Mouse (Mus musculus) forebrain, embryonic 11.5 days (tissue): ENCODE results near the gene Meltf. TPM values are rescaled to one million over a fixed set of nuclear protein-coding genes. Genes with fewer than 3 reads are reported as not detected.

Source experiments
- ATAC-seq: fragments of 200-750 bp; cut with Nextera tagmentation; replicated peaks from 2 replicates; pipeline ENCODE4 v1.8.0; 2017; ENCODE audit warnings: moderate TSS enrichment; ENCODE audit not compliant: low FRiP score
- DNase-seq: peaks from one replicate; pipeline ENCODE4 v3.0.0-alpha.2; 2017; ENCODE audit warnings: low spot score
- H3K27ac ChIP-seq: fragments of 300-500 bp; sonication (generic); 2 replicates; pipeline ENCODE4 v1.5.1; 2014; ENCODE audit warnings: low read depth, low read length
- H3K27me3 ChIP-seq: fragments of 300-500 bp; sonication (generic); 2 replicates; pipeline ENCODE4 v1.6.1; 2014; ENCODE audit warnings: mild to moderate bottlenecking, low read length, mixed read lengths; ENCODE audit not compliant: control insufficient read depth, insufficient read depth
- H3K36me3 ChIP-seq: fragments of 300-500 bp; sonication (generic); 2 replicates; pipeline ENCODE4 v1.6.1; 2014; ENCODE audit warnings: mild to moderate bottlenecking, low read length, moderate library complexity, mixed read lengths; ENCODE audit not compliant: control insufficient read depth, insufficient read depth
- H3K4me1 ChIP-seq: fragments of 300-500 bp; sonication (generic); replicated peaks from 2 replicates; pipeline ENCODE4 v1.6.1; 2014; ENCODE audit warnings: low read length, mixed read lengths; ENCODE audit not compliant: control insufficient read depth, insufficient read depth
- H3K4me2 ChIP-seq: fragments of 300-500 bp; sonication (generic); 2 replicates; pipeline ENCODE4 v1.6.1; 2014; ENCODE audit warnings: low read depth, mild to moderate bottlenecking, low read length, moderate library complexity, mixed read lengths; ENCODE audit not compliant: severe bottlenecking
- H3K4me3 ChIP-seq: fragments of 300-500 bp; sonication (generic); 2 replicates; pipeline ENCODE4 v1.5.1; 2014; ENCODE audit warnings: low read depth, low read length
- H3K9ac ChIP-seq: fragments of 300-500 bp; sonication (generic); 2 replicates; pipeline ENCODE4 v1.6.1; 2014; ENCODE audit warnings: low read length
- H3K9me3 ChIP-seq: fragments of 300-500 bp; sonication (generic); 2 replicates; pipeline ENCODE4 v1.6.1; 2016; ENCODE audit warnings: low read length, mixed read lengths; ENCODE audit not compliant: control insufficient read depth
- WGBS: fragments of 180-500 bp; shearing (Covaris S2); extraction: QIAGEN DNeasy Blood & Tissue Kit; methylation state at CpG from one replicate; pipeline ENCODE4 v1.1.7; 2014; 5-methylcytosine and 5-hydroxymethylcytosine counted together
- polyA plus RNA-seq: library from polyadenylated mRNA; unstranded; fragments of >200 nt; fragmentation: Nextera tagmentation; extraction: Ambion mirVana; gene quantifications from 2 replicates; pipeline ENCODE4 v1.2.1, GENCODE M21; 2014

Meltf gene
- polyA plus RNA-seq, 1 experiment from 2014 or later, result not detected

- H3K27me3 ChIP-seq, result peaks cover 26% of the 10 kb centered on the region
- H3K9ac ChIP-seq, result no peak overlapping the region; the same call in 1 of the 2 replicates
- H3K9me3 ChIP-seq, result no peaks in the 10 kb centered on the region
- peak overlapping the region; percentile 42 for H3K4me2 ChIP-seq
- no peaks in the 10 kb centered on the region for H3K36me3 ChIP-seq
- 12% methylated on average over 13 of the region's 13 CpGs for WGBS
- DNase-seq (no peak), ATAC-seq (no peak)
- H3K4me1 ChIP-seq, result peaks cover 19% of the 10 kb centered on the region; the same call in 1 of the 2 replicates
- peak overlapping the region; percentile 19; the same call in 1 of the 2 replicates for H3K4me3 ChIP-seq
- no peak overlapping the region for H3K27ac ChIP-seq
Measured at GRCm38 (mm10) chr16:31934550-31935010, 56.0 kb downstream of the Meltf start.

- Histone ChIP-seq H3K27me3 (peaks cover 26% of the 10 kb centered on the region), H3K9ac (peak overlapping the region; percentile 23), H3K4me2 (peak overlapping the region; percentile 42), H3K4me3 (peak overlapping the region; percentile 19), H3K36me3 (no peaks in the 10 kb centered on the region), H3K4me1 (peaks cover 19% of the 10 kb centered on the region; the same call in 1 of the 2 replicates), H3K27ac (no peak overlapping the region), H3K9me3 (no peaks in the 10 kb centered on the region)
- peak; percentile 63 for DNase-seq
- no peak for ATAC-seq
- WGBS, result 4% methylated on average over 36 of the region's 36 CpGs
Measured at GRCm38 (mm10) chr16:31935091-31935979, 56.7 kb downstream of the Meltf start.

- 89% methylated on average over 4 of the region's 4 CpGs for WGBS
- peaks cover 25% of the 10 kb centered on the region for H3K27me3 ChIP-seq
Measured at GRCm38 (mm10) chr16:31936568-31936967, 58.0 kb downstream of the Meltf start.

GRCm38 (mm10) chr16:31938856-31939255 is 60.2 kb downstream of the Meltf start:
- 74% methylated on average over 6 of the region's 6 CpGs for WGBS
- H3K4me1 ChIP-seq, result peaks cover 9% of the 10 kb centered on the region; the same call in 1 of the 2 replicates
- no peak for DNase-seq

More at GRCm38 (mm10) chr16:31936568-31936967, 58.0 kb downstream of the Meltf start:
- DNase-seq (no peak), ATAC-seq (no peak)
- Histone ChIP-seq H3K27ac (no peak overlapping the region), H3K4me2 (no peak overlapping the region), H3K9me3 (no peaks in the 10 kb centered on the region), H3K36me3 (no peaks in the 10 kb centered on the region), H3K4me1 (peaks cover 19% of the 10 kb centered on the region; the same call in 1 of the 2 replicates), H3K4me3 (no peak overlapping the region), H3K9ac (no peak overlapping the region)

GRCm38 (mm10) chr16:31940586-31940985 is 62.0 kb downstream of the Meltf start:
- peaks cover 4% of the 10 kb centered on the region for H3K27me3 ChIP-seq
- no peak overlapping the region for H3K4me3 ChIP-seq
- WGBS, result 72% methylated on average over 2 of the region's 2 CpGs
- no peak overlapping the region for H3K9ac ChIP-seq
- no peak for DNase-seq
- no peak for ATAC-seq
- H3K4me2 ChIP-seq, result no peak overlapping the region
- H3K4me1 ChIP-seq, result no peaks in the 10 kb centered on the region; the same call in 1 of the 2 replicates
- H3K36me3 ChIP-seq, result no peaks in the 10 kb centered on the region
- no peaks in the 10 kb centered on the region for H3K9me3 ChIP-seq
- H3K27ac ChIP-seq, result no peak overlapping the region

More at GRCm38 (mm10) chr16:31938856-31939255, 60.2 kb downstream of the Meltf start:
- H3K27ac ChIP-seq, result no peak overlapping the region
- no peak overlapping the region for H3K4me2 ChIP-seq
- no peak for ATAC-seq
- peaks cover 21% of the 10 kb centered on the region for H3K27me3 ChIP-seq
- no peaks in the 10 kb centered on the region for H3K36me3 ChIP-seq
- H3K9ac ChIP-seq, result no peak overlapping the region
- no peak overlapping the region for H3K4me3 ChIP-seq
- H3K9me3 ChIP-seq, result no peaks in the 10 kb centered on the region

- H3K9ac ChIP-seq, result no peak overlapping the region
- no peaks in the 10 kb centered on the region for H3K36me3 ChIP-seq
- H3K9me3 ChIP-seq, result no peaks in the 10 kb centered on the region
- no peak overlapping the region for H3K27ac ChIP-seq
- no peak overlapping the region for H3K4me2 ChIP-seq
- WGBS, result 2% methylated on average over 10 of the region's 10 CpGs
- H3K4me3 ChIP-seq, result no peak overlapping the region
- 0 out of 2 replicates have a peak, but pooled peaks have one; percentile 49 for ATAC-seq
- DNase-seq, result peak; percentile 87
- no peaks in the 10 kb centered on the region for H3K27me3 ChIP-seq
- peaks cover 10% of the 10 kb centered on the region; the same call in 1 of the 2 replicates for H3K4me1 ChIP-seq
Measured at GRCm38 (mm10) chr16:31943980-31944379, 65.4 kb downstream of the Meltf start.

GRCm38 (mm10) chr16:31944698-31945255 is 66.2 kb downstream of the Meltf start:
- Histone ChIP-seq H3K27ac (no peak overlapping the region), H3K4me1 (peaks cover 10% of the 10 kb centered on the region; the same call in 1 of the 2 replicates), H3K36me3 (no peaks in the 10 kb centered on the region), H3K27me3 (no peaks in the 10 kb centered on the region), H3K9me3 (no peaks in the 10 kb centered on the region), H3K9ac (no peak overlapping the region), H3K4me2 (no peak overlapping the region), H3K4me3 (no peak overlapping the region)
- ATAC-seq, result no peak
- DNase-seq, result no peak
- WGBS, result 90% methylated on average over 12 of the region's 12 CpGs

- Histone ChIP-seq H3K36me3 (no peaks in the 10 kb centered on the region), H3K27me3 (no peaks in the 10 kb centered on the region), H3K4me2 (no peak overlapping the region), H3K4me1 (peaks cover 10% of the 10 kb centered on the region; the same call in 1 of the 2 replicates), H3K9ac (no peak overlapping the region), H3K27ac (no peak overlapping the region), H3K9me3 (no peaks in the 10 kb centered on the region), H3K4me3 (no peak overlapping the region)
- ATAC-seq (no peak), DNase-seq (no peak)
- WGBS, result 92% methylated on average over 6 of the region's 6 CpGs
Measured at GRCm38 (mm10) chr16:31945372-31945771, 66.8 kb downstream of the Meltf start.
